Mouse (Mus musculus): ENCODE data around the gene Usp1.

- TF ChIP-seq ZC3H11A (IDR thresholded peaks at IDR 0.05; ENCODE audit: borderline replicate concordance, low read depth, low read length) = no peak
- no peak for TF ChIP-seq HCFC1 (IDR thresholded peaks at IDR 0.05; ENCODE audit: borderline replicate concordance, insufficient read depth, low read length)
- no peak for TF ChIP-seq ZNF384 (IDR thresholded peaks at IDR 0.05; ENCODE audit: low read depth, low read length)
- TF ChIP-seq CHD2 (IDR thresholded peaks at IDR 0.05; ENCODE audit: low read depth, low read length) = no peak
Observed at GRCm38 (mm10) chr4:98910246-98910645, 13.4 kb upstream of the Usp1 start.

All from ES-E14 (cell line).